Mouse (Mus musculus) limb, embryonic 14.5 days (tissue): ENCODE measurements at regions not wholly inside any gene's neighbourhood (a gene's known extent, or its start where the extent isn't known, plus 50 kb on each side); places are given as distances from the start of the nearest gene placed in this dataset.

Source experiments
- ATAC-seq: fragments of 200-750 bp; cut with Nextera tagmentation; 2 replicates; pipeline ENCODE4 v1.8.0; 2017; ENCODE audit warnings: low read depth, moderate number of reproducible peaks, moderate TSS enrichment; ENCODE audit not compliant: low FRiP score
- DNase-seq: peaks from one replicate; pipeline ENCODE4 v3.0.0-alpha.2; 2015; ENCODE audit warnings: low spot score
- H3K27ac ChIP-seq: fragments of 300-500 bp; sonication (generic); replicated peaks from 2 replicates; pipeline ENCODE4 v1.5.1; 2014; ENCODE audit warnings: low read depth, mild to moderate bottlenecking, low read length, moderate library complexity, mixed read lengths
- H3K27me3 ChIP-seq: fragments of 300-500 bp; sonication (generic); 2 replicates; pipeline ENCODE4 v1.6.1; 2014; ENCODE audit warnings: low read length, mixed read lengths; ENCODE audit not compliant: control insufficient read depth, insufficient read depth
- H3K36me3 ChIP-seq: fragments of 300-500 bp; sonication (generic); 2 replicates; pipeline ENCODE4 v1.6.1; 2014; ENCODE audit warnings: mild to moderate bottlenecking, low read length, moderate library complexity, mixed read lengths; ENCODE audit not compliant: control insufficient read depth, insufficient read depth
- H3K4me1 ChIP-seq: fragments of 300-500 bp; sonication (generic); 2 replicates; pipeline ENCODE4 v1.6.1; 2014; ENCODE audit warnings: antibody characterized with exemption, low read length, mixed read lengths; ENCODE audit not compliant: control insufficient read depth, insufficient read depth
- H3K4me2 ChIP-seq: fragments of 300-500 bp; sonication (generic); replicated peaks from 2 replicates; pipeline ENCODE4 v1.6.1; 2014; ENCODE audit warnings: low read depth, mild to moderate bottlenecking, low read length, moderate library complexity; ENCODE audit not compliant: severe bottlenecking
- H3K4me3 ChIP-seq: fragments of 300-500 bp; sonication (generic); replicated peaks from 2 replicates; pipeline ENCODE4 v1.5.1; 2014; ENCODE audit warnings: low read length
- H3K9ac ChIP-seq: fragments of 300-500 bp; sonication (generic); 2 replicates; pipeline ENCODE4 v1.6.1; 2014; ENCODE audit warnings: mild to moderate bottlenecking, low read depth, low read length, moderate library complexity; ENCODE audit not compliant: severe bottlenecking
- H3K9me3 ChIP-seq: fragments of 300-500 bp; sonication (generic); 2 replicates; pipeline ENCODE4 v1.6.1; 2016; ENCODE audit warnings: low read length; ENCODE audit not compliant: control insufficient read depth
- POLR2A ChIP-seq: fragments of 200-500 bp; IDR thresholded peaks from 2 replicates; pipeline ENCODE4 v1.8.0; 2012; ENCODE audit warnings: inconsistent platforms, mild to moderate bottlenecking, moderate library complexity, borderline replicate concordance; ENCODE audit not compliant: insufficient read depth, insufficient read length; ENCODE audit errors: extremely low read depth
- WGBS: fragments of 180-500 bp; shearing (Covaris S2); extraction: QIAGEN DNeasy Blood & Tissue Kit; methylation state at CpG from one replicate; pipeline ENCODE4 v1.1.7; 2014; 5-methylcytosine and 5-hydroxymethylcytosine counted together

DNA sequence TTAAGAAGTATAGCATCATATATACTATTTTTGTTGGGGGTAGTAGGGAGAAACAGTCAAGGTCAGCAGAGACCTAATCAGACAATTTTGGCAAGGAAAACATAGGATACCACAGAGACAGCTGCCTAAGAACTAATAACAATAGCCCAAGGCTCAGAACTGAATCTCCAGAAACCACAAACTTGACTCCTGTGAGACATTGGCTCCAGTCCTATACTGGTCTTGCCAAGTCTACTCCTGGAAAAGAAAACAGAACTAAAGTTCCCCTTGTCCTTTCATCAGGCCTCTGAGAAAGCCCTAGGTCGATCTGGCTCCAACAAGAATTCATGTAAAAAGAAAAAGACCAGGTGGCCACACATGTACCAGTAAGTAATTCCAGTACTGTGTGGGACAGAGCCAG, 209.4 kb upstream of the B3gat1 start:
- ATAC-seq: no peak
- H3K9me3 ChIP-seq: no peaks in the 10 kb centered on the region
- no peak for TF ChIP-seq POLR2A
- H3K27me3 ChIP-seq: no peaks in the 10 kb centered on the region
- H3K4me3 ChIP-seq: no peak overlapping the region
- 21% methylated on average over 1 of the region's 1 CpGs for WGBS
- H3K27ac ChIP-seq: no peak overlapping the region
- H3K4me2 ChIP-seq: no peak overlapping the region
- peak; percentile 48 for DNase-seq
- peaks cover 6% of the 10 kb centered on the region for H3K4me1 ChIP-seq
- no peaks in the 10 kb centered on the region for H3K36me3 ChIP-seq
- H3K9ac ChIP-seq: no peak overlapping the region

DNA sequence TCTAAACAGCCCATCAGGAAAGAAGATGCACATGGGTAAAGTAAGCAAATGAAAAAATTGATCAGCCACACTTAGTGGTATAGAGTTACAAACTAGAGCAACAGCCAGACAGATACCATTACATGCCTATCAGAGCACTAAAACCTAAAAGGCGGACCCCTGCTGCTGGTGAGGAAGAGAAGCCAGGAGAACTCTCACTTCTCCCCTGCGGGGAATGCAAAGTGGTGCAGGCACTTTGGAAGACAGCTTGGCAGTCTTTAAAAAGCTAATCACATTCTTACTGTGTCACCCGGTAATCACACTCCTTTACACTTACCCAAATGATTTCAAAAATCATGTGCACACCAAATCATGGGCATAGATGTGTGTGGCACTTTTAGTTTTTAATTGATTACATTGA, 204.8 kb upstream of the B3gat1 start:
- Histone ChIP-seq H3K9ac (no peak overlapping the region), H3K36me3 (no peaks in the 10 kb centered on the region), H3K4me3 (no peak overlapping the region), H3K4me1 (no peaks in the 10 kb centered on the region), H3K27ac (no peak overlapping the region), H3K4me2 (no peak overlapping the region), H3K27me3 (no peaks in the 10 kb centered on the region), H3K9me3 (no peaks in the 10 kb centered on the region)
- ATAC-seq (no peak), DNase-seq (no peak)
- TF ChIP-seq POLR2A: no peak
- WGBS: 9% methylated on average over 3 of the region's 3 CpGs

GRCm38 (mm10) chr9:26539042-26539441, 194.5 kb upstream of the B3gat1 start:
- DNase-seq (no peak), ATAC-seq (no peak)
- no peak overlapping the region for H3K4me3 ChIP-seq
- no peaks in the 10 kb centered on the region for H3K4me1 ChIP-seq
- no peak overlapping the region for H3K4me2 ChIP-seq
- H3K36me3 ChIP-seq: no peaks in the 10 kb centered on the region
- H3K27me3 ChIP-seq: no peaks in the 10 kb centered on the region
- H3K27ac ChIP-seq: no peak overlapping the region
- 89% methylated on average over 2 of the region's 2 CpGs for WGBS
- no peak for TF ChIP-seq POLR2A
- no peak overlapping the region for H3K9ac ChIP-seq
- no peaks in the 10 kb centered on the region for H3K9me3 ChIP-seq

GRCm38 (mm10) chr9:26548328-26548922, 185.1 kb upstream of the B3gat1 start:
- Histone ChIP-seq H3K4me1 (no peaks in the 10 kb centered on the region), H3K27me3 (no peaks in the 10 kb centered on the region), H3K4me2 (no peak overlapping the region), H3K27ac (no peak overlapping the region), H3K36me3 (no peaks in the 10 kb centered on the region), H3K4me3 (no peak overlapping the region), H3K9ac (no peak overlapping the region), H3K9me3 (no peaks in the 10 kb centered on the region)
- no peak for TF ChIP-seq POLR2A
- DNase-seq (no peak), ATAC-seq (no peak)
- 58% methylated on average over 4 of the region's 4 CpGs for WGBS

GRCm38 (mm10) chr9:26549118-26549517, 184.4 kb upstream of the B3gat1 start:
- no peaks in the 10 kb centered on the region for H3K27me3 ChIP-seq
- no peaks in the 10 kb centered on the region for H3K9me3 ChIP-seq
- TF ChIP-seq POLR2A: no peak
- DNase-seq (no peak), ATAC-seq (no peak)
- H3K9ac ChIP-seq: no peak overlapping the region
- WGBS: 77% methylated on average over 4 of the region's 4 CpGs
- H3K4me2 ChIP-seq: no peak overlapping the region
- no peak overlapping the region for H3K27ac ChIP-seq
- no peaks in the 10 kb centered on the region for H3K36me3 ChIP-seq
- no peaks in the 10 kb centered on the region for H3K4me1 ChIP-seq
- H3K4me3 ChIP-seq: no peak overlapping the region

DNA sequence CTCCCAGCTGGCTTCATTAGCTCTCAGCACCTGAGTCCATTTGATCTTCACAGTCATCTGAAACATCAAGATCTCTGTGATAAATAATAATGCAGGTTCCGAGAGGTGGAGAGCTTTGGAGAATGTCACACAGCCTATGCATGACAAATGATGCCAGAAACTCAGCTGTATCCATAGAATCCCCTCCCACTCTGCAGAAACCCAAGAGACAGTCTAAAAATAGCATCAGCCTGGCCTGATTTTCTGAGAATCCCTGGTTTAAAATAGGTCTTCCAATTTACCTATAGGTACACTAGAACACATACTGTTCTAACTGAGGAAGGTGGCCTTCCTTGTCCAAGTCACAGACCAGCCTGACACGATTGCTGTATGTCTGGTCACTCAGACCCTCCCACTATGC, 184.0 kb upstream of the B3gat1 start:
- Histone ChIP-seq H3K27ac (no peak overlapping the region), H3K27me3 (no peaks in the 10 kb centered on the region), H3K36me3 (no peaks in the 10 kb centered on the region), H3K4me3 (no peak overlapping the region), H3K9ac (no peak overlapping the region), H3K4me2 (no peak overlapping the region), H3K4me1 (no peaks in the 10 kb centered on the region), H3K9me3 (no peaks in the 10 kb centered on the region)
- DNase-seq (no peak), ATAC-seq (no peak)
- no peak for TF ChIP-seq POLR2A
- WGBS: 80% methylated on average over 2 of the region's 2 CpGs
